Mouse (Mus musculus) stomach, postnatal 0 days (tissue): ENCODE measurements around the gene Stx4a.

Source experiments
- CTCF ChIP-seq: IDR thresholded peaks from 2 replicates; pipeline ENCODE4 v1.5.1; 2016; ENCODE audit warnings: antibody characterized with exemption, low read depth, mild to moderate bottlenecking, moderate library complexity
- EP300 ChIP-seq: optimal IDR thresholded peaks from 2 replicates; pipeline ENCODE3; 2016; ENCODE audit warnings: antibody characterized with exemption

DNA sequence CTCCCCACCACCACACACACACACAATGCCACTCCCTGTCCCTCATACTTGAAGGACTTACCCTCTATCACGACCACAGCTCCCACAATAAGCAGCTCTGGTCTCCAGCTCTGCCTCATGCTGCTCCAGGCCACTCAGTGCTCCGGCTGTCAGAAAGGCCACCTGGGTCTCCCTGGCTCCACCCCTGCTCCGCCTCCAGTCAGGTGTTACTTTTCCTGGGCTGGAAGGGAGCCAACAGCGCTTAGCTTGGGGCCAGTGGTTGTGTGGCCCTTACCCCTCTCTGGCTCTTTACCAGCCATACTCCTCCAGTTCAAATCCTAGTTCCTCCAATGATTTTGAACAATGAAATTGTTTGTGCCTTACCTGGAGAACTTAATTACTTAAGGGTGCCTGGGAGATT lies 66.7 kb downstream of the Stx4a start, which contains the start of gene Prss53:
- no peak for TF ChIP-seq CTCF
- TF ChIP-seq EP300: no peak
